Mouse (Mus musculus) lung, postnatal 36 days (tissue): ENCODE measurements around the gene Birc5.
A peak's percentile ranks its signal among the peaks of the same experiment; 100 is the strongest.

ENCODE experiments used
- DNase-seq: peaks from one replicate; pipeline ENCODE4 v3.0.0; 2022; ENCODE audit warnings: mixed read lengths

The Birc5 gene

GRCm38 (mm10) chr11:117857462-117857861 lies 8.4 kb downstream of the Birc5 start:
- DNase-seq = no peak

- no peak for DNase-seq
Measured at GRCm38 (mm10) chr11:117858392-117858791, 9.3 kb downstream of the Birc5 start.

GRCm38 (mm10) chr11:117860601-117861000 lies 11.6 kb downstream of the Birc5 start, which contains the start of gene Tmem235:
Gene Tmem235 (plus strand): TSS chr11:117860752.
- no peak for DNase-seq

GRCm38 (mm10) chr11:117863174-117863856 lies 14.3 kb downstream of the Birc5 start:
- no peak for DNase-seq

- no peak for DNase-seq
Measured at GRCm38 (mm10) chr11:117864805-117865204, 15.8 kb downstream of the Birc5 start.

GRCm38 (mm10) chr11:117865988-117866387 lies 16.9 kb downstream of the Birc5 start:
- no peak for DNase-seq

GRCm38 (mm10) chr11:117870688-117871365 lies 21.8 kb downstream of the Birc5 start:
- peak; percentile 84 for DNase-seq

- DNase-seq = no peak
Measured at GRCm38 (mm10) chr11:117871376-117871775, 22.3 kb downstream of the Birc5 start.

GRCm38 (mm10) chr11:117871911-117872584 lies 23.0 kb downstream of the Birc5 start:
- peak; percentile 39 for DNase-seq

- peak; percentile 92 for DNase-seq
Measured at GRCm38 (mm10) chr11:117872861-117873608, 24.0 kb downstream of the Birc5 start, which contains the start of gene Tha1. Gene Tha1 (minus strand): TSS chr11:117873481.

GRCm38 (mm10) chr11:117874419-117874818 lies 25.4 kb downstream of the Birc5 start:
- DNase-seq = no peak

GRCm38 (mm10) chr11:117875681-117876080 lies 26.6 kb downstream of the Birc5 start:
- no peak for DNase-seq

- peak; percentile 67 for DNase-seq
Measured at GRCm38 (mm10) chr11:117877917-117878745, 29.1 kb downstream of the Birc5 start.

GRCm38 (mm10) chr11:117878892-117879291 lies 29.8 kb downstream of the Birc5 start:
- DNase-seq = no peak

GRCm38 (mm10) chr11:117879676-117880075 lies 30.6 kb downstream of the Birc5 start:
- no peak for DNase-seq

GRCm38 (mm10) chr11:117880336-117880976 lies 31.4 kb downstream of the Birc5 start:
- no peak for DNase-seq

- DNase-seq = peak; percentile 27
Measured at GRCm38 (mm10) chr11:117880977-117881358, 31.9 kb downstream of the Birc5 start.

- peak; percentile 93 for DNase-seq
Measured at GRCm38 (mm10) chr11:117881787-117882186, 32.7 kb downstream of the Birc5 start.

GRCm38 (mm10) chr11:117882208-117882607 lies 33.2 kb downstream of the Birc5 start:
- peak; percentile 75 for DNase-seq

GRCm38 (mm10) chr11:117886000-117886399 lies 36.9 kb downstream of the Birc5 start:
- peak; percentile 55 for DNase-seq

GRCm38 (mm10) chr11:117888168-117888852 lies 39.3 kb downstream of the Birc5 start:
- no peak for DNase-seq
